Mouse (Mus musculus) ES-Bruce4 (cell line): ENCODE data around the gene Coq5. TPM values are rescaled to one million over a fixed set of nuclear protein-coding genes. Genes with fewer than 3 reads are reported as not detected.

Experiments
- H3K27ac ChIP-seq: 2 replicates; pipeline ENCODE4 v1.5.1; 2012; ENCODE audit warnings: low read length, inconsistent platforms; ENCODE audit not compliant: insufficient read depth
- H3K27me3 ChIP-seq: 2 replicates; pipeline ENCODE4 v1.6.1; 2012; ENCODE audit warnings: mild to moderate bottlenecking, low read length, inconsistent platforms; ENCODE audit not compliant: control insufficient read depth, poor library complexity, insufficient read depth, severe bottlenecking
- H3K36me3 ChIP-seq: 2 replicates; pipeline ENCODE4 v1.6.1; 2012; ENCODE audit warnings: inconsistent platforms, mild to moderate bottlenecking, low read length, moderate library complexity; ENCODE audit not compliant: control insufficient read depth, poor library complexity, insufficient read depth, severe bottlenecking
- H3K4me1 ChIP-seq: one replicate; pipeline ENCODE4 v1.8.1; 2011; ENCODE audit warnings: low read length; ENCODE audit not compliant: control insufficient read depth, insufficient read depth
- H3K4me3 ChIP-seq: 2 replicates; pipeline ENCODE4 v1.5.1; 2011; ENCODE audit warnings: low read depth, mild to moderate bottlenecking, low read length
- H3K9ac ChIP-seq: 2 replicates; pipeline ENCODE4 v1.6.1; 2012; ENCODE audit warnings: low read depth, mild to moderate bottlenecking, inconsistent platforms; ENCODE audit not compliant: poor library complexity, severe bottlenecking
- H3K9me3 ChIP-seq: replicated peaks from 2 replicates; pipeline ENCODE4 v1.6.1; 2012; ENCODE audit warnings: mild to moderate bottlenecking, low read length, inconsistent platforms; ENCODE audit not compliant: control insufficient read depth, poor library complexity, insufficient read depth, severe bottlenecking
- CTCF ChIP-seq: IDR thresholded peaks from one replicate; pipeline ENCODE4 v1.8.1; 2011; ENCODE audit warnings: low read depth, low read length
- EP300 ChIP-seq: IDR thresholded peaks from 2 replicates; pipeline ENCODE4 v1.6.1; 2011; ENCODE audit warnings: low read depth, low read length; ENCODE audit not compliant: insufficient read depth
- POLR2A ChIP-seq: IDR thresholded peaks from one replicate; pipeline ENCODE4 v1.8.1; 2011; ENCODE audit warnings: low read length; ENCODE audit not compliant: insufficient read depth
- polyA plus RNA-seq: library from polyadenylated mRNA; stranded (reverse); fragments of >200 nt; gene quantifications from 2 replicates; pipeline ENCODE4 v1.2.4, GENCODE M21; 2011; ENCODE audit warnings: low read depth; ENCODE audit not compliant: missing spikeins, insufficient read depth, insufficient read length

Gene Coq5
- polyA plus RNA-seq, 1 experiment: 28.3 TPM

- Histone ChIP-seq H3K4me3 (peak overlapping the region; percentile 7), H3K9me3 (no peaks in the 10 kb centered on the region), H3K9ac (no peak overlapping the region), H3K27ac (peak overlapping the region; percentile 40), H3K4me1 (peaks cover 3% of the 10 kb centered on the region), H3K27me3 (no peaks in the 10 kb centered on the region), H3K36me3 (no peaks in the 10 kb centered on the region)
- TF ChIP-seq CTCF (peak; percentile 91), POLR2A (peak; percentile 17), EP300 (no peak)
These were observed 3.5 kb upstream of the Coq5 start for GRCm38 (mm10) chr5:115275998-115276397.

- no peaks in the 10 kb centered on the region; the same call in none of the 2 replicates for H3K36me3 ChIP-seq
- H3K9ac ChIP-seq: no peak overlapping the region
- H3K9me3 ChIP-seq: no peaks in the 10 kb centered on the region
- no peaks in the 10 kb centered on the region for H3K27me3 ChIP-seq
- no peak overlapping the region for H3K4me3 ChIP-seq
- no peak for TF ChIP-seq EP300
- no peak for TF ChIP-seq POLR2A
- no peak for TF ChIP-seq CTCF
- H3K27ac ChIP-seq: no peak overlapping the region
- H3K4me1 ChIP-seq: peaks cover 3% of the 10 kb centered on the region
These were observed 1.4 kb upstream of the Coq5 start for GRCm38 (mm10) chr5:115278053-115278452.

GRCm38 (mm10) chr5:115278785-115279184 is 681 bp upstream of the Coq5 start:
- Histone ChIP-seq H3K4me1 (peaks cover 3% of the 10 kb centered on the region), H3K36me3 (peaks cover 5% of the 10 kb centered on the region), H3K9me3 (no peaks in the 10 kb centered on the region), H3K27me3 (no peaks in the 10 kb centered on the region), H3K4me3 (no peak overlapping the region), H3K27ac (no peak overlapping the region), H3K9ac (no peak overlapping the region)
- no peak for TF ChIP-seq CTCF
- TF ChIP-seq EP300: no peak
- TF ChIP-seq POLR2A: no peak

GRCm38 (mm10) chr5:115280050-115280687 is 703 bp downstream of the Coq5 start:
- TF ChIP-seq CTCF (peak; percentile 15), EP300 (no peak)
- H3K27ac ChIP-seq: no peak overlapping the region
- no peaks in the 10 kb centered on the region for H3K9me3 ChIP-seq

GRCm38 (mm10) chr5:115284735-115285134 is 5.3 kb downstream of the Coq5 start:
- Histone ChIP-seq H3K36me3 (peaks cover 13% of the 10 kb centered on the region), H3K27ac (no peak overlapping the region), H3K27me3 (no peaks in the 10 kb centered on the region), H3K9me3 (no peaks in the 10 kb centered on the region), H3K4me3 (no peak overlapping the region), H3K9ac (no peak overlapping the region), H3K4me1 (no peaks in the 10 kb centered on the region)
- TF ChIP-seq EP300: no peak
- TF ChIP-seq POLR2A: no peak
- TF ChIP-seq CTCF: peak; percentile 54

More at GRCm38 (mm10) chr5:115280050-115280687, 703 bp downstream of the Coq5 start:
- Histone ChIP-seq H3K36me3 (peaks cover 13% of the 10 kb centered on the region), H3K9ac (peak overlapping the region; percentile 60), H3K4me1 (no peaks in the 10 kb centered on the region), H3K4me3 (peak overlapping the region; percentile 97), H3K27me3 (no peaks in the 10 kb centered on the region)

- H3K9ac ChIP-seq: no peak overlapping the region
- H3K27me3 ChIP-seq: no peaks in the 10 kb centered on the region
- no peaks in the 10 kb centered on the region for H3K4me1 ChIP-seq
- peaks cover 32% of the 10 kb centered on the region for H3K36me3 ChIP-seq
- no peak overlapping the region for H3K4me3 ChIP-seq
- no peak for TF ChIP-seq EP300
- peak; percentile 69 for TF ChIP-seq CTCF
- TF ChIP-seq POLR2A: no peak
- H3K27ac ChIP-seq: no peak overlapping the region
- H3K9me3 ChIP-seq: no peaks in the 10 kb centered on the region
These were observed 14.7 kb downstream of the Coq5 start for GRCm38 (mm10) chr5:115294173-115294572.
